Mouse (Mus musculus): ENCODE measurements around the gene Epb41.

Gene Epb41

DNA sequence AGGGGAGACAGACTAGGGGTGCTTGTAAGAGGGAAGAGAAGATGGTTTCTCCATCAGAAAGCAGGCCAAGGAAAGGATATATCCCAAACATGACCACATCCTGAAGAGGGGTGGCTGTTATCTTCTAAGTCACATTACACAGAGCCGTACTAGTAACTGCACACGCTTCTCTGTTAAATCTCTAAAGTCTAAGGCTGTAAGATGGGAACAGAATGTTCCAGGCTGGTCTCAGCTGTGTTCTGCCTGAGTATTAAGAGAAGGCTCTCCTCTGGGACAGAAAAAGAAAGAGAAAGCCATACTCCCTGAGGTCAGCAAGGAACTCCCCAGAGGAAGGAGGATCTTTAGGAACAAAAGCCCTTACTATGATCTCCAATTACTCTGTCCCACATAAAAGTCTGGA, 36.3 kb downstream of the Epb41 start:
- ChIA-PET POLR2A (interaction anchor here in 2 of 4 experiments (1.0 to 1.3 kb wide), 5 partner anchors 9 to 111 kb away, joined by 3 to 4 read pairs (median 4); no protein-coding TSS in a partner anchor), CTCF (no interaction called here)

DNA sequence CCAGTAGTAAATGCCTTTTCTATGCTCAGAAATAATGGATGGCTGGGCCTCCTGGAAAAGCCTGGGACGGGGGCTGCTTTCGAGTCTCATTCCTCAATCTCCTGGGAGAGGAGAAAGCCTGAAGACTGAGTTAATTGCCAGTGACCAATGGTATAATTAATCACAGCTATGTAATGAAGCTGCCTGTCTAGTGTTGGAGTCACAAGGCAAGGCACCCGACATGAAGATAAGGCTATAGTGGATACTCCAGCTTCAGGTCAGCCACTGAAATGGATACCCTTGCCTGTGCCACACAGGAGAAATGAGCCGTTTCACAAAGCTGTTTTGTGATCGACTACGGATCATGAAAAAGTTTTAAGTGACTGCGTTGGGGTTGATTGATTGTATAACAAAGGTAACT, 37.1 kb downstream of the Epb41 start:
- CTCF ChIA-PET, result interaction anchor here in 1 of 4 experiments (0.5 kb wide), 1 partner anchor 1645 kb away, joined by 6 read pairs; no protein-coding TSS in a partner anchor
- POLR2A ChIA-PET, result interaction anchor here in 2 of 4 experiments (0.5 to 1.8 kb wide), 5 partner anchors 10 to 91 kb away, joined by 3 to 6 read pairs (median 4); no protein-coding TSS in a partner anchor

DNA sequence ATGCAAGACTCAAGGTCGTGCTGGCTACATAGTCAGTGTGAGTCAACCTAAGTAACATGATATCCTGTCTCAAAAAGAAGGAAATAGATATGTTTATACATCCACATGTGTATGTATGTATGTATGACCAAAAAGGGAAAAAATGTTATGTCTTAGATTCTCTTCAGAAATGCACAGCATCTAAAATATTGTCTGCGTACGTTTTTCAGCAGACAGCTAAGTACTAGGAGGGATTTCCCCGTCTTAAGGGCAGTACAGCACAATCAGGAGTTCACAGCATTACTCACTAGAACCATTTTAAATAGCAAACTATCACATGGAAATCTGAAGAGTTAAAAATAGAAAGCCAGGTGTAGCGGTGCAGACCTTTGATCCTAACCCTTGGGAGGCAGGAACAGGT, 38.0 kb downstream of the Epb41 start:
- CTCF ChIA-PET, result no interaction called here
- POLR2A ChIA-PET, result interaction anchor here in 2 of 4 experiments (1.3 to 1.8 kb wide), 2 partner anchors 11 to 92 kb away, joined by 4 to 6 read pairs; no protein-coding TSS in a partner anchor

DNA sequence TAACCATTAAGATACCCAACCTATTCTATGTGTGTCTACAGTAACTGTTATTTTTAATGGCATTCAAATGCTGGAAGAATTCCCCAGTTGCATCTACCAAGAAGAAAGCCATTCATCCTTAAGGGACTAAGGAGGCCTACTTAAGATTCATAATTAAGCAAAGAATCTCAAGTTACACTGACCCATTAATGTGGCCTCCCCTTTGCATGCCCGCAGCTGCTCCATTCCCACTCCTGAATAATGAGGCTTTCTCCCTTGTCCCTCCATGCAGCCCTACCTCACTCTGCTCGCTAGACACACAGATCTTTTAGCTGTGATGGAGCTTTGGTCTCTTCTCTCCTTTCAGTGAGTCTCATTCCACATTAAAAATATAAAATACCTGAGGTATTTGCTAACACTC, 40.9 kb downstream of the Epb41 start:
- POLR2A ChIA-PET, result interaction anchor here in 2 of 4 experiments (0.6 to 3.0 kb wide), 5 partner anchors 10 to 94 kb away, joined by 3 to 12 read pairs (median 4); no protein-coding TSS in a partner anchor
- CTCF ChIA-PET, result interaction anchor here in 1 of 4 experiments (0.6 to 1.8 kb wide), 3 partner anchors 30 to 51 kb away, joined by 3 to 5 read pairs (median 4); no protein-coding TSS in a partner anchor

DNA sequence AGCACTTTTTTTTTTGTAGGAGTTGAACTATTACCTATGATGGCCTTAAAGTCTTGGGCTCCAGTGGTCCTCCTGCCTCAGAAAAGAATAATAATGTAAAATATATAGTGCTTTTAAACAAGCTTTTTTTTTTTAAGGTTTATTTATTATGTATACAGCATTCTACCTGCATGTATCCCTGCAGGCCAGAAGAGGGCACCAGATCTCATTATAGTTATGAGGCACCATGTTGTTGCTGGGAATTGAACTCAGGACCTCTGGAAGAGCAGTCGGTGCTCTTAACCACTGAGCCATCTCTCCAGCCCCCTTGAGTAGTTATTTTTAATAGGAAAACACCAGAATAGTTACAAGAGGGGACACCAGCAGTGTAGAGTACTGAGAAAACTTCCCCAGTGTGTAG, 41.9 kb downstream of the Epb41 start:
- ChIA-PET CTCF (interaction anchor here (0.6 to 1.8 kb wide), 27 partner anchors 10 to 1334 kb away, joined by 3 to 9 read pairs (median 3); no protein-coding TSS in a partner anchor), POLR2A (interaction anchor here in 2 of 4 experiments (0.6 to 2.6 kb wide), 8 partner anchors 11 to 156 kb away, joined by 3 to 12 read pairs (median 3); no protein-coding TSS in a partner anchor)

DNA sequence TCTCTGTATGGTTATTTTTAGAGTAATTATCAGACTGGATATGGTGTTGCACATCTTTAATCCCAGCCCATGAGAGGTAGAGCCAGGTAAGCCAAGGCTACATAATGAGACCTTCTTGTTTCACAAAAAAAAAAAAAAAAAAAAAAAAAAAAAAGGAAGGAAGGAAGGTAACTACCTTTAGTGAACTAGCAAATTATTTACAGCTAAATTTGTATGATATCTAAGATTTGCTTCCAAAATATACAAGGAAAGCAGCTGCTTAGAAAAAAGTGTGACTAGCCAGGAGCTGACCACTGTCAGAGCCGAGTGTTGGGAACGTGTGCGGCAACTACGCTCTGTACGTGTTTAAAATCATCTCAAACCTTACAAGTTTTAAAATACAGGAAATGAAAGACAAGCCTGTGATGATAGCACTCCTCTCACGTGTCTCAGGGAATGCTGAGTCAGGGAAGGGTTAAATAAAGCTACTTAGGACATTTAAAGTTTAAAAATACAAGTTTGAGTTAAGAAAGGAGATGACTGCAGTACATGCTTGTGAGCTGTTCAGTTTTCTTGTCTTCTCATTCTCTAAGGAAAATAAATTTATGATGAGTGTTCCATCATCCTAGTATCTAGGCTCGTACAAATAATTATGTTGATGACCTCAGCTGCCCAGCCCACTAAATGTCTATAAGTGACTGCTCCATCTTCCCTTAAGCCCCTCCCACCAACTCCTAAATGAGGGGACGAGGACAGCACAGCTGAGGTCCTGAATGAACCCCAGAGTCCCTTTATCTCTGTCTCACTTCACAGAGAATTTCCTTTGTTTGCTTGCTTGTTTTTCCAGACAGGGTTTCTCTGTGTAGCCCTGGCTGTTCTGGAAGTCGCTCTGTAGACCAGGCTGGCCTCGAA, 45.0 kb downstream of the Epb41 start:
- ChIA-PET CTCF (interaction anchor here in 3 of 4 experiments (0.5 to 1.5 kb wide), 8 partner anchors 11 to 552 kb away, joined by 3 to 20 read pairs (median 4); no protein-coding TSS in a partner anchor), POLR2A (interaction anchor here in 3 of 4 experiments (0.6 to 1.9 kb wide), 12 partner anchors 11 to 324 kb away, joined by 3 to 9 read pairs (median 4); no protein-coding TSS in a partner anchor)

DNA sequence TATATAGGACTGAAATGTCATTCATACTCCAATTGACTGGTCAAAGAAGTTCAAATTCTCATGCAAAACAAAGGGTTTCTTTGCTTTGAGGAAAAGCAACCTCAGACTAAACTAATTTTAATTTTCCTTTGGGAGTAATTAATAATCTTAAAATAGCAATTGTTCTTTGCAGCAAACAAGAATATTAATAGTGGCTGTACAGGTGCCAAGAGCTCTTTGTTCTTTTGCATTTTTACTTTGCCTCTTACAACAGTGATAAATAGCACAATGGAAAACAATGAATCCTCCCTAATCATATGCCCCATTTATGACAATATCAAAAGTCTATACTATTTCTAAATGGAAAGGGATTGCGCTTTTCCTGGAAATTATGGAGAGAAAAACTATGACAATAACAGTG, 47.3 kb downstream of the Epb41 start:
- CTCF ChIA-PET, result interaction anchor here in 1 of 4 experiments (0.6 kb wide), 1 partner anchor 404 kb away, joined by 3 read pairs; no protein-coding TSS in a partner anchor
- POLR2A ChIA-PET, result interaction anchor here in 1 of 4 experiments (1.1 to 1.3 kb wide), 3 partner anchors 9 to 47 kb away, joined by 3 read pairs; no protein-coding TSS in a partner anchor

DNA sequence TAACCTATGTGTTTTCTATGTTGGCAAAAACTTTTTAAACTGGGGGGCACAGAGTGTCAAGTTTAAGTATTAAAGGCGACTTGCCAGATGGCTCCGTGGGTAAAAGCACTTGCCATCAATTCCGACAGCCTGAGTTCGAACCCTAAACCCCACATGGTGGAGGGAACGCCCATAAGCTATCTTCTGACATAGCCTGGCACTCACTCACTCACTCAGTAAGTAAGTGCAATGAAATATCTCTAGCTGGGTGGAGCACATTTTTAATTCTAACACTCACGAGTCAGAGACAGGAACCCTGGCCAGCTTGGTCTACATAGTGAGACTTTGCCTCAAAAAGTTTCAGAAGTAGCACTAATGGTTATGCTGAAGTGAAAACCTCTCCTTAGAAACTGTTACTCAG, 48.0 kb downstream of the Epb41 start:
- CTCF ChIA-PET, result interaction anchor here in 2 of 4 experiments (0.6 to 0.7 kb wide), 3 partner anchors 21 to 1066 kb away, joined by 3 to 5 read pairs (median 4); no protein-coding TSS in a partner anchor

DNA sequence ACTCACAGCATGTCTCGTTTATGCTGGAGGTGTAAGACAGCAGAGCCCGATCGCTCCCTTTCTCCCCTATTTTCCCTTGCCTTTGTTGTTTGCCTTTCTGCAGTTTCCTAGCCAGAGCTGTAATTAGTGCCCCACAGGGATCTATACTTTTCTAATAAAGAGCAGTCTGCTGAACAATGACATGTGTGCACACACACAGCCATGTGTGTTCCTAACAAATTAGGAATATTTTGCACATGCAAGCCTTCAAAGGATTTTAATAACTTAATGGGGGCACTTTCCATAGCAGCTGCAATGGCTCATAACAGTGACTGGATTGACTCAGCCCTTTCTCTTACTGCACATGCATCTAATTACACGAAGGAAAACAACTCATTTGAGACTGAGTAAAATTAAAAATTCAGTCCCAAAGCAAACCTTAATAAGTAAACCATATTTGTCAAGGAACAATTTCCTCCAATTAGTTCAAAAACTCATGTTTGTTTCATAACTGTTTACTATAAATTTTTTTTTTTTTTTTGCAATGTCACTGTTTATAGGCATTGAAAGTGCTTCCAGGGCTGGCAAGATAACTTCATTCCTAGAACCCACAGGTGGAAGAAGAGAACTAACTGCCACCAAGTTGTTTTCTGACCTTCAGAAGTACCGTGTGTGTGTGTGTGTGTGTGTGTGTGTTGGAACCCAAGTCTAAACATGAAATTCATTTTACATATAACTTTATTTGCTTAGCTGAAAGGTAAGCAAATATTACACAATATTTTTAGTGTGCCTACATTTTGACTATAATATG, 49.2 kb downstream of the Epb41 start:
- POLR2A ChIA-PET, result interaction anchor here in 2 of 4 experiments (0.8 to 1.8 kb wide), 3 partner anchors 11 to 146 kb away, joined by 3 to 13 read pairs (median 3); no protein-coding TSS in a partner anchor
- CTCF ChIA-PET, result interaction anchor here in 1 of 4 experiments (0.9 kb wide), 1 partner anchor 36 kb away, joined by 3 read pairs; no protein-coding TSS in a partner anchor

More for the DNA sequence above, 48.0 kb downstream of the Epb41 start:
- POLR2A ChIA-PET, result interaction anchor here in 1 of 4 experiments (0.6 to 1.3 kb wide), 3 partner anchors 8 to 532 kb away, joined by 3 read pairs; no protein-coding TSS in a partner anchor

DNA sequence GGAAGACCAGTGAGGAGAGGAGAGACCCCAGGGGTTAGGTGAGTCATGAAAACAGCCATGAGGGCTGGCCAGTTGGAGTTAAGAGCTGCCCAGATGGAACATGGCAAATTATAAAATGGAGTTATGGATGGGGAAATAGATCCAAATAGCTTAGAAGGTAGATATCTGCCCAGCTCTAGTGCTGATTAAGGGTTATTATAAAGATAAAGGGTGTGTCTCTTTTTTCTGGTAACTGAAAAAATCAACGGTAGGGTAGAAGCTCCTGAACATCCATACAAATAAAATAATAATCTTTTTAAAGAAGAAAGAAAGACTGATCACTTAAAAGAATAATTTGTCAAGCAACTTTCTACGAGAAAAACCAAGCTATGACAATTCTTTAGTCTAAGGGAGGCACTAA, 49.9 kb downstream of the Epb41 start:
- POLR2A ChIA-PET, result interaction anchor here in 2 of 4 experiments (0.8 to 1.8 kb wide), 4 partner anchors 10 to 146 kb away, joined by 3 to 13 read pairs (median 3); no protein-coding TSS in a partner anchor
- CTCF ChIA-PET, result interaction anchor here in 2 of 4 experiments (0.9 to 1.5 kb wide), 2 partner anchors 37 to 64 kb away, joined by 3 read pairs; no protein-coding TSS in a partner anchor

DNA sequence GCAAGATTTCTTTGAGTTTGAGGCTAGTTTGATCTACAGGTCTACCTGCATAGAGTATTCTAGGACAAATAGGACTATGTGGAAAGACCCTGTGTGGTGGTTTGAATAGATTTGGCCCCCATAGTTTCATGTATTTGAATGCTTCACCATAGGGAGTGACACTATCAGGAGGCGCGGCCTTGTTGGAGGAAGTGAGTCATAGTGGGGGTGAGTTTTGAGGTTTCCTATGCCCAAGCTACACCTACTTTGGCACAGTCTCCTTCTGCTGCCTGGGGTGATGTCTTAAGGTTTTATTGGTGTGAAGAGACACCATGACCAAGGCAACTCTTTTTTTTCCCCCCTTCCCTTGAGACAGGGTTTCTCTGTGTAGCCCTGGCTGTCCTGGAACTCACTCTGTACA, 51.3 kb downstream of the Epb41 start:
- POLR2A ChIA-PET, result interaction anchor here in 1 of 4 experiments (1.5 kb wide), 2 partner anchors 9 to 50 kb away, joined by 3 to 4 read pairs; partner anchors contain the start of gene Gm10300
- CTCF ChIA-PET, result interaction anchor here in 2 of 4 experiments (0.7 to 1.5 kb wide), 3 partner anchors 43 to 109 kb away, joined by 3 to 4 read pairs (median 3); no protein-coding TSS in a partner anchor

DNA sequence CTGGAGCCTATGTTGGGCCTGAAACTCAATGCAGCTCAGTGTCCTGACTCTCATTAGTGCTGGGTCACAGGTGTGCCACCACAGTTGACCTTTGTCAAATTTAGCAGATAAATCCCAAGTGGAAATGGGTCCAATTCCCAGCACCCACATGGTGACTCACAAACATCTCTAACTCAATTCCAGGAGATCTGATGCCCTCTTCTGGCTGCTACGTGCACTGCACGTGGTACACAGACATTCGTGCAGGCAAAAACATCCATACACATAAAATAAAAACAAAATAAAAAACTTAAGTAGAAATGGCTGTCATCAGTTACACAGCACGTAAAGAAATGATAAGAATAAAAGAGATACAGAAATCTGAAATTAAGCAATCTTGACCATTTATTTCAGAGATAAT, 52.5 kb downstream of the Epb41 start:
- POLR2A ChIA-PET, result interaction anchor here in 1 of 4 experiments (0.6 to 1.5 kb wide), 3 partner anchors 8 to 159 kb away, joined by 3 to 4 read pairs (median 4); no protein-coding TSS in a partner anchor
- CTCF ChIA-PET, result no interaction called here

DNA sequence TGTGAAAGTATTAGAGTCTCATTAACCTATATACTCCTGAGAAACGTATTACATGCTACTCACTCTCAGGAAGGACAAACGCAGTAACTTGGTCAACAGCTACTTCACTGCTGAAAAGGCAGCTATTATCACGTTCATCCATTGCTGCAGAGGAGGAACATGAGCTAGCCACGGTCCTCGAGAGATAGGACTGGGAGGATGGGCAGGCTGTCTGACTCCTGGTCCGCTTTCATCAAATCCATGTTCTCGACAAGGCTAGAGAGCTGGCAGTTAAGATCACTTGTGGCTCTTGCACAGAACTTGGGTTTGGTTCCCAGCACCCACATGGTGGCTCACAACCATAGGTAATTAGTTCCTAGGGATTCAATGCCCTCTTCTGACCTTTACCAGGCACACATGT, 53.2 kb downstream of the Epb41 start:
- CTCF ChIA-PET, result interaction anchor here in 1 of 4 experiments (0.6 kb wide), 1 partner anchor 1872 kb away, joined by 9 read pairs; no protein-coding TSS in a partner anchor
- POLR2A ChIA-PET, result interaction anchor here in 1 of 4 experiments (0.6 to 1.5 kb wide), 4 partner anchors 21 to 158 kb away, joined by 3 to 4 read pairs (median 4); no protein-coding TSS in a partner anchor

DNA sequence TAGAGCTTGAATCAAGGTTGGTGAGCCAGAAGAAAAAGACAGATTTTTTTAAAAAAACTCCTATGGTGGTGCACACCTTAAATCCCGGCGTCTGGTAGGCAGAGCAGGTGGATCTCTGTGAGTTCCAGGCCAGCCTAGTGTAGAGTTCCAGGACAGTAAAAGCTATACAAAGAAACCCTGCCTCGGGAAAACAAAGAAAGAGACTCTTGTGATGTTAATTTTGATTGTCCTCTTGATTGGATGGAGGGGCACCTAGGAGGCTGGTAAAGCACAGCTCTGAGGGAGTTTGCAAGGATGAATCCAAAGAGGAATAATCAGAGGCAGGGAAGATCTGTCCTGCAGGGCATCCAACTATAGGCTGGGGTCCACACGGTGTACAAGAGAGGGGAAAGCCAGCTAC, 56.6 kb downstream of the Epb41 start:
- CTCF ChIA-PET, result interaction anchor here in 3 of 4 experiments (0.5 to 1.2 kb wide), 12 partner anchors 12 to 759 kb away, joined by 3 to 7 read pairs (median 4); no protein-coding TSS in a partner anchor
- POLR2A ChIA-PET, result interaction anchor here in 3 of 4 experiments (0.5 to 2.9 kb wide), 35 partner anchors 9 to 495 kb away, joined by 3 to 18 read pairs (median 3); partner anchors contain the start of genes Epb41 (in 2 of the 3), Gm10300 (in 2 of the 3), Sesn2 (in 1 of the 3) and Srsf4 (in 1 of the 3)

DNA sequence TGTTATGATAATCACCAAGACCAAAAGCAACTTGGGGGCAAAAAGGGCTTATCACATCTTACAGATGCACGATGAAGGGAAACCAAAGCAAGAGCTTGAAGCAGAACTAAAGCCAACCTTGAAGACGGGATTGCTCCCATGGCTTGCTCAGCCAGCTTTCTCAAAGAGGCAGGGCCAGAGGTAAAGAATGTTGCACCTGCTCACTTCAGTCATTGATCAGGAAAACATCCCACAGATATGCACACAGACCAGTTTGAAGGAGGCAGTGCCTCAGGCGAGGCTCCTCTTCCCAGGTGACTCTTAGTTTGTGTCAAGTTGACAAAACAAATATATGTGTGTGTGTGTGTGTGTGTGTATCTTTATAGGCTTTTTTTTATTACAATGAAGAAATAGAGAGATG, 59.7 kb downstream of the Epb41 start:
- ChIA-PET POLR2A (interaction anchor here in 3 of 4 experiments (0.5 to 3.6 kb wide), 22 partner anchors 8 to 1791 kb away, joined by 3 to 13 read pairs (median 3); partner anchors contain the start of genes Gm10300 (in 2 of the 3), Epb41 (in 1 of the 3), Rcc1 (in 1 of the 3) and Srsf4 (in 1 of the 3)), CTCF (interaction anchor here in 1 of 4 experiments (0.6 to 1.0 kb wide), 3 partner anchors 14 to 520 kb away, joined by 3 to 20 read pairs (median 3); partner anchors contain the start of gene Dnajc8)

DNA sequence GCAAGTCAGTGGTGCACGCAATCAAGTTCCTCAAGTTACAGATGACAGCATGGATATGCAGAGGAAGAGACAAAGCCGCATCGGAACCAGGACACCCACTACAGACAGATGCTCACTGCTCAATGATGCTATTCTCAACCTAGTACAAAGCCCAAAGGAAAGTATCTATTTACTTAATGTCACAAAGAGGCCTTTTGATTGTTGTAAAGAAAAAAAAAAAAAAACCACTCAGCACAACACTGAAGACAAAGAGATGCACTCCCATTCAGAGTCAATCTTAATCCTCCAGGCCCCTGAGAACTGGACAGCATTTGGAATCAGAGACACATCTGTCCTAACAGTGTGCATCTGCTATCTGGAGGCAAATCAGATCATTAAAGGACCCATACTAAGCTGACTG, 63.5 kb downstream of the Epb41 start:
- ChIA-PET CTCF (interaction anchor here in 2 of 4 experiments (0.6 to 0.7 kb wide), 3 partner anchors 63 to 233 kb away, joined by 4 to 6 read pairs (median 5); partner anchors contain the start of gene Gm10300 (in 1 of the 2)), POLR2A (interaction anchor here in 2 of 4 experiments (0.6 to 0.8 kb wide), 4 partner anchors 21 to 38 kb away, joined by 3 to 6 read pairs (median 3); no protein-coding TSS in a partner anchor)

DNA sequence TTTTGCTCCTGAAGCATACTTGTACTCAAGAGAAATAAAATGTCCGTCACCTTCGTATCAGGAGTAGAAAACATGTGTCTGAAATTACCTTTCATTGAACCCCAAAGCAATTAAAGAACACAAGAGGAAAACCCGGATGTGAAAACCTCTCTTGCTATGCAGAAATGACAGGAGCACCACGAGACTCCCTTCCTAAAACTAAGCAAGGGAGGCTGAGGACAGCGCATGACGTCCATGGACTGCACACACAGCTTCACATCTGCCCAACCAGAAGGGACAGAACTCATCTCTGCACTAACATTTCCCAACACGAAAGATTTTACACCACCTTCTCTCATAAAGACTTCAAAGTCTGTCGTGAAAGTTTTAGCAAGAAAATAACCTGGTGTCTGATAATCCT, 64.7 kb downstream of the Epb41 start:
- CTCF ChIA-PET, result no interaction called here

More for the DNA sequence above, 64.7 kb downstream of the Epb41 start:
- POLR2A ChIA-PET, result no interaction called here
